Mouse (Mus musculus) heart, postnatal 14 days (tissue): ENCODE measurements at regions not wholly inside any gene's neighbourhood (a gene's known extent, or its start where the extent isn't known, plus 50 kb on each side); places are given as distances from the start of the nearest gene placed in this dataset.

ENCODE experiments used
- DNase-seq, 2 experiments: peaks; one replicate each; pipeline ENCODE4 v3.0.0; 2021 to 2022
- intact Hi-C: fragments of 180-260 bp; cut with DNase I; formaldehyde crosslinking; loops from one replicate; pipeline ENCODE4 v1.15.1; 2025

DNA sequence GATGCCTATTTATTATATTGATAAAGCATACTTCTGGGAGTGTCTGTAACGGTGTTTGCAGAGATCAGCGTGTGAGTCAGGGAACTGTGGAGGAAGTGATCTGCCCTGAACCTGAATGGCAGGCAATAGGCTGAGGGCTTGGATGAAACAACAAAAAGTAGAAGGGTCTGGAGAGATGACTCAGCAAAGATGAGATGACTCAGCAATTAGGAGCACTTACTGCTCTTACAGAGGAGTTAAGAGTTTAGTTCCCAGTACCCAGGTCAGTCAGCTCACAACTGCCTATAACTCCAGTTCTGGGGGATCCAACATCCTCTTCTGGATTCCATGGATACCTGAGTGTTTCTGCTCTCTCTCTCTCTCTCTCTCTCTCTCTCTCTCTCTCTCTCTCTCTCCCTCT is 277.6 kb downstream of the 3100002H09Rik start:
- no peak for DNase-seq
- intact Hi-C loops = no loop called here

DNA sequence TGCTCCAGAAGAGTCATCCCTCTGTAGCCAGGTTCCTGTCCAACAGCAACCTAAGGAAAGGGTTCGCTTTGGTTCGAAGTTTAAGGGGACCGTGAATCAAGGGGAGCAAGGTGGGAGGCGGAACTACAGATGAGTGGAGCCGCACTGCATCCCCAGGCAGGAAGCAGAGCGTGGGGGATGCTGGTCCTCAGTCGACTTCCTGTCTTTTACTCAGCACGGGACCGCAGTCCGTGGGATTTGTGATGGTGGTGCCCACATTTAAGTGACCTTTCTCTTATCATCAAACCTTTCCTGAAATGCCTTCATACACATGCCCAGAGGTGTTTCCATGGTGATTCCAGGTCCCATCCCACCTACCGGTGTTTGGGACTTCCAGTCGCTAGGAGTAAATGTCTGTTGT is 278.2 kb downstream of the 3100002H09Rik start:
- intact Hi-C loops = no loop called here
- no peak for DNase-seq

DNA sequence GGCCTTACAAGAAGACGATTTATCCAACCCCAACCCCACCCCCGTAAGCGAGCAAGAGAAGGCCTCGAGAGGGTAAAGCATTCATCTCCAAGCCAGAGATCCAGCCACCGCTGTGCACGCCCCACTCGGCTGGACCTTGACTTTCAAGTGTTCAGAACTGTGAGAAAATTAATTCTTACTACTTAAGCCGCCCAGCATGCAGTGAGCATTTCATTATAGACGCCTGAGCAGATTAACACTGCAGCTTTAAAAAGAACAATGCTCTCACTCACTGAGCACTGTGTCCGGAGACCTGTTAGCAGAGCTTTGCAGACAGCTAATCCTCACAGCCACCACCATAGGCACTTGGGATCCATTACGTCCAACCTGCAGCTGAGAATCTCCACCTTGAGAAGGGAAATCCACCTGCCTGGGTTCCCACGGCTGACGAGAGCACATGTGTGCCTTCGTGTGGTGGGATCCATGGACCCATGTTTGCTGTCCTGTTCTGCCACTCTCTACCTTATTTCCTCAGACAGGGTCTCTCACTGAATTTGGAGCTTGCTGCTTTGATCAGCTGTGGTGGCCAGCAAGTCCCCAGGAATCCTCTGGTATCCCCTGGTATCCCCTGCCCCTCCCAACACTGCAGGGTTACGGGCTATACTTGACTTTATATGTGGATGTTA is 281.4 kb downstream of the 3100002H09Rik start:
- intact Hi-C loops = no loop called here
- DNase-seq = no peak

DNA sequence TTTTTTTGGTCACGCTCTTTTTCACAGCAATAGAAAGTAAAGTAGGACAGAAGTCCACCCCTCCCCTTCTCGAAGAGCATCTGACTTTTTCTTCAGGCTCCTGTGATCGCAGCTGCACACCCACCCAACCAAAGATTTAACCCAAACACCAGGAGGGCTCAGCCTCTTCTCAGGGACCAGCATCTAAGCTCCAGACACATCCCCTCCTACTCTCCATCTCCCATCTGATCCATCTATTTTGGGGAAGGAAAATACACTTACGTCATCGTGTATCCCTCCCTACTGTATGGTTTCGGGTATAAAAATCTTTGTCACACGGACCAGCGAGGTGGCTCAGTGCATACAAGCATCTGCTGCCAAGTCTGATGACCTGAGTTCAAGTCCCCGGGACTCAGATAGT is 284.3 kb downstream of the 3100002H09Rik start:
- intact Hi-C loops = no loop called here
- no peak for DNase-seq

DNA sequence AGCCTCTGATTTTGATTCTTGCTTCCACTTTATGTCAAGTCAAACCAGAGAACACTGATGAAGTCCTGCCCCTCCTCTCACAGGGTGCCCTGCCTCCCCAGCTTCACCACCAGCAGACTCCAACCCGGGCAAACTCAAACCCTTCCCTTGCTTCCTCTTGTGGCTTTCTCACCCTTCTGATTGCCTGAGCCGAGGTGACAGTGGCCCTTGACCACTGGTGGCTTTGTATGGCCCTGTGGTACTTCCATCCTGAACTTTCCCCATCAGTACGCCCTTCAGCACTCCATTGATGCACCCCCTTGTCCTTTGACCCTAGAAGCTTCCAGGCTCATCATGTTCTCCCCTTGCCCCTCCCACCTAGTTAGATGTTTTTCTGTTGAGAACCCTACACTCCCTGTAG is 287.0 kb downstream of the 3100002H09Rik start:
- intact Hi-C loops = no loop called here
- no peak for DNase-seq

DNA sequence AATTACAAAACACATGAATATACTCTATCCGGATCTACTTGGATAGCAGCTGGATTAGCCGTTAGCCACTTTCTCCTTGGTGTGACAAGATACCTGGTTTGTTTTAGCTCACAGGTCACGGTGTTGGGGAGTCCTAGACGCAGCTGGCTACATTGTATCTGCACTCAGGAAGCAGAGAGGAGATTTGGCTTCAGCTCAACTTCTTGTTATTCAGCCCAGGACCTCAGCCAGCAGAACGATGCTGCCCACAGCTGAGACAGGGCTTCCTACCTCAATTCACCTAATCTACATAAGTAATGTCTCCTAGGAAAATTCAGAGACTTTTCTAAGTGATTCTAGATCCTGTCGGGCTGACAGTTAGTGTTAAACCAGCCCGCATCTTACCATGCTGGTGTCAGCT is 289.4 kb downstream of the 3100002H09Rik start:
- intact Hi-C loops = no loop called here
- no peak for DNase-seq

DNA sequence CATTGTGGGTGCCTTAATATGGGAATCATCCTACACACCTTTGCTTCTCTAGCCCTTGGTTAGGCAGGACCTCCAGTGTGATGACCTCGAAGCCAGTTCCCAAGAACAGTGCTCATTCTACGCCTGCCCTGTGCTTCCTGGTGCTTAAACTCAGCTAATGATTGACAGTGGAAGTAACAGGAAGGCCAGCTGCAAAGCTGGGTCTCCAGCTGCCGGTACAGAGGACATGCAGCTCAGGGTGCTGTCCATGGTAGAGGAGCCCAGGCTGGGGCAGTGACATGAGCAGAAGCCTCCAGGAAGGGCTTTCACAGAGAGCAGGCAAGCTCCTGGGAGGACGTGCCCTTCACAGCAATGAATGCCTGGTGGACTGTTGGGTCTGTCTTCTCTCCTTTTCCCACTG is 293.6 kb downstream of the 3100002H09Rik start:
- DNase-seq = peak in 1 of 2 experiments; percentile 33
- intact Hi-C loops = no loop called here

DNA sequence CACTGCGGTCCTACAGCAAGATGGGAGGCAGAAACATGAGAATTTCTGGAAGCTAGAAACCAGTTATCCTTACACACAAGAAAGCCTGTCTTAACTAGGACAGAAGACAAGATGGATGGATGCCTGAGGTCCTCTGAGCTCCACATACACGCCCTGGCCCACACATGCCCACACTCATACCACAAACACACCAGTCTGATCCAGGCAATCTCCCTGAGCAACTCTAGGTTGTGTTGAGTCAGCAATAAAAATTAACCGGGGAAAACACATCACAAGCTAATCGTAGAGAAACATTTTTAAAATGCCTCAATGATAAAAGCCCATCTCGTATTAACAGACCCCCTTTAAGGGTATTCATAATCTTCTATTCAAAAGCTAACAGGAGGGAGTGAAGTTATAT is 298.9 kb downstream of the 3100002H09Rik start:
- intact Hi-C loops = no loop called here

DNA sequence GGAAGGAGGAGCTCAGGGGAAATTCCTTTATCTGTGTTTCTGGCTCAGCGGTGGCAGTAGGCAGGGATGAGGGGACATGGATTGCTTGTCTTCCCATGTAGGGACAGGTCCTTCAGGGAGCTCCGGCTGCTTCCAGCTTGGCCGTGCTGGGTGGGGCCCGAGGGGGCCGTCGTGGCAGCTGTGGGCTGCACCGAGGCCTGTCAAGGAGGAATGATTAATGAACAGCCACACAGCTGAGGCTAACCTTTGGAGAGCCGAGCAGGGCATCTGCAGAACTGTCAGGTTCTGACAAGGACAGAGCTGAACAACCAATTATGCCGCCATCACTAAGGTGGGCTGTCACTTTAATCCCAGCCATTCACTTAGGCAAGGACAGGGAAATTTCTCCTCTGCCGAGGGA is 300.0 kb downstream of the 3100002H09Rik start:
- DNase-seq = no peak
- intact Hi-C loops = no loop called here

More for the DNA sequence above, 298.9 kb downstream of the 3100002H09Rik start:
- no peak for DNase-seq

DNA sequence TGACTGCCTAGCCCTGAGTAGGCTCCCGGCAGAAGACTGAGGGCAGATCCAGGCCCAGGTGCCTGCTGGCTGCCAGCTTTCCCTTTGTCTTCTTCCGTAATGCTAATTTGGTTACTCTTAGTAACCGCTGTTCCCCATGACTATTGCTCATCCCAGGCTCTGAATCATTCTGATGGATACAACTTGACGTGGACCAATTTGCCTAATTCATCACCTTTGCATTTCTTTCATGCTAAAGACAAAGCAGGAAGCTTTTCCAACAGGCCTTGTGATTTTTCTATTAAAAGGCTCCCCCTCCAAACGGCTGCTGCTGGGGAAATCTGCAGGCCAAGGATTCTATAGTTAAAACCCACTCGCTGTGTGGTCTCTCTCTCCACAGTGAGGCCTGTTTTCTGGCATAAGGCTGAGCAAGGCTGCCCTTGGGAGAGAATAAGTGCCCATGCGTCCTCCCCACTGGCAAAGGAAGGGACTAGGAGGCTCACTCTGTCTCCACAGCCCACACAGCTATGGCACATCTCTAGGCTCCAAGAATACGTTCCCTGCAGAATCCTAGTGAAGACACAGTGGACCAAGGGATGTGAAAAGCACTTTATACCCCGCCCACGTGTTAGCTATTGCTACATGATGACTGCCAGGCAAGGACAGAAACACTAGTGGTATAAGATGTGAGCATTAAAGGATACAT is 304.6 kb downstream of the 3100002H09Rik start:
- no peak for DNase-seq
- intact Hi-C loops = no loop called here

DNA sequence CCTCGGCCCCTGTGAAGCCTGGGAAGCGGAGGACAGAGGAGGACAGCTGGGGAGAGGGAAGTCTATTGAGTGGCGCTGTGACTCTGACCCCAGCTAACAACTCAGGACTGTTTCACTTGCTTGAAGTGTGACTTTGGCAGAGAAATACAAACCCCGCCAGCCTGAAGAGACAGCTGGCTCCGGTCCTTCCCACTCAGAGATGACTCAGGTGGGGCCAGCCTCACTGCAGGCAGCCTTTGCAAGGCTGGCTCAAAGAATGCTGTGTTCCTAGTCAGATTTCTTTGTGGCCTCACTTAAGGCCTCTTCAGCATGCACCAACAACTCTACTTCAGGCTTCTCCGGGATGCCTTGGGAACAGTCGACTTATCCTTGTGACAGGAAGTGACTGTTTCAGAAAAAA is 307.7 kb downstream of the 3100002H09Rik start:
- intact Hi-C loops = no loop called here

DNA sequence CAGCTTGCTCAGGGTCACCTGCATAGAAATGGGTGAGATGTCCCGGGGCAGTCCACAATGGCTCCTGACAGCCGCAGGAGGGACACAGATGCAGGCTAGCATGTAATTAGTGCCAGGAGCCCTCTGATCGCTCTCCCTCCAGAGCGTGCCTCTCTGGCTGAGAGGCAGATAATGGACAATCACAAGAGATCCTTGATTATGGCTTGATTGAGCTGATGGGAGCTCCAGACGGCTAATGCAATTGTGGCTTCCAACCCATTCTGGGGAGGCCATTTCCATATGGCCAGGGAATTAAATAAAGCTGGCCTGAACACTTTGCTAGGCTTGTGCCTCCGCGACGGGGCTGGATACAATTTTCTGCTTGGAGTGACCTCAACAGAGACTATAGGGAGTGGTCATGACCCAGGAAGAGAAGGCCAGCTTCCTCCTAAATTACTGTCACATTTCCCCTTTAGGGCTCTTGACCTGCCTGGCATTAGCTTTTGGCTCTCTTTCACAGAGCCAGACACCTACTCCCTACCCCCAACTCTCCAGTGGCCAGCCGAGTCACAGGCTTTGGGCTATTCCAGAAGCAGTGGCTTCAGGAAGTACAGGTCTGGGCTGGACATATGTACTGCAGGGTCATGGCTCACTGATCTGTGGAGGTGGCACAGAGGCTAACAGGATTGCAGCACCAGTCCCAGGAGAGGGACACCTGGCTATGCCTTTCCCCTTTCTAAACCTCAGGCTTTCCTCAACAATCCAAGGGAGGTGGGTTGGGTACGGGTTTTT is 311.8 kb downstream of the 3100002H09Rik start:
- intact Hi-C loops = no loop called here
- DNase-seq = no peak

More for the DNA sequence above, 307.7 kb downstream of the 3100002H09Rik start:
- DNase-seq = no peak

DNA sequence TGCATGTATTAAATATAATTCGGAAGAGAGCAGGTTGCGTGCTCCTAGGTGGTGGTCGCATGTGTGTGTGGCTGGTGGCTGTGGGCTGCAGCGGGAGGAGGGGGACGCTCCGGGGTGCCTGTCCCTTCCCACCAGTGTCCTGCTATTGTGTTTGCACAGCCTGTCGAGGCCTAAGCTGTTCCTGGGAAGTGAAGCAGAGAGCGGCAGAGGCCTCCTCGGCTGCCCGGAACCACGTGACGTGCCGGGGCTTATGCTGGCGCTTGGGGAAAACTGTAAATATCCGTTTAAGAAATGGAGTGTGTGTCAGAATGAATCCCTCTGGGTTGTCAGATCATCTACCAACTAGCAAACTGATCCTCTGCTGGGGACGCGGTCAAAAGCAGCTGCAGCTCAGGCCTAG is 318.3 kb downstream of the 3100002H09Rik start:
- DNase-seq = no peak
- intact Hi-C loops = no loop called here

DNA sequence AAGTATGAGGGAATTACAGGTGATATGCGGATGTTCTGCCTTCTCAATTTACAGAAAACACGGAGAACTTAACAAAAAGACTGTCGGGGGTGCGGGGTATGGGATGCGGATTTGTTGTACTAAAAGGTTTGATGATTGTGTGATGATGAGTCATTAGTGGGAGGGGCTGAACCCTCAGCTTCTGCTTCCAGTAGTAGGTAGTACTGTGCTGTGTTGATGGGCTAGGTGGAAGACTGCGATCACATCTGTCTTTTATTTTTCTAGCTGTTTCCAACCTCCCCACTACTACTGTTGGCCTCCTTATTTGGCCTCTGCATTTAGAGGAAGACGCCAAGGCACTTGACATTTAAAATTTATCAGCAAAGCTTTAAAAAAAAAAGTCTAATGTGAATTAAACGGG is 318.8 kb downstream of the 3100002H09Rik start:
- intact Hi-C loops = no loop called here
- no peak for DNase-seq

DNA sequence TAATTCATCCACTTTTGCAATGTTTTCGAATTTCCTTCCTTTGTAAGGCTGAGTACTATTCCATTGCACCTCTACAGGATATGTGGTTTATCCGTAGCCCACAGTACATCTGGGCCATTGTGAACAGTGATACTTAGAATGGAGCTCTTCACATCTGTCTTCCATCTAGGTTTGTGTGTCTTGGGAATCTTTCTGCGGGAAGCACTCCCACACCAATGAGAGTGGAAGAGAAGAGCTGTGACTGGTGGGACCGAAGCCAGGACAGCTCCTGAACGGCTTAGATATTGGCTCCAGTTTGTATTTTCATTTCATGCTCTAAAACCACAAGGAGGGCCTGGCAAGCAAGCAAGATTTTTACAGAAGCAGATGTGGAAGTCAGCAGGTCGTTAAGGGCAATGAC is 323.1 kb downstream of the 3100002H09Rik start:
- DNase-seq = no peak

DNA sequence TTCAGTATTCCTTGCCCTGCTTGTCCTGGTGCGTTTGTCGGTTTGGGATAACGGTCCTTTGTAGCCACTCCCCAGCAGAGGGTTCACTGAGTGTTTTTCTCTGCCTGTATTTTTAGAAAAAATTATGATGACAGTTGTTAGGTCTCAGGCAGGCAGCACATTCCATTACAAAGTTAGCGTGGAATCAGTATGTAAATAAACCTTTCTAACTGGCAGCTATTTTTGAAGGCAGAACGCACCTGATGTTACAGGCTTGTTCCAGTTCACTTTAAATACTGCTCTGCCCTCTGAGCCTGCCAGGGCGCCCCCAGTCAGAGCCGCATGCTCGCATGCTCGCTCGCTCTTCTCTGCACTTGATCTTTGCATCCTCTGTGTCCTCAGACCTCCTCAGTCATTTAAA is 331.9 kb downstream of the 3100002H09Rik start:
- no peak for DNase-seq
- intact Hi-C loops = no loop called here

More for the DNA sequence above, 323.1 kb downstream of the 3100002H09Rik start:
- intact Hi-C loops = no loop called here

DNA sequence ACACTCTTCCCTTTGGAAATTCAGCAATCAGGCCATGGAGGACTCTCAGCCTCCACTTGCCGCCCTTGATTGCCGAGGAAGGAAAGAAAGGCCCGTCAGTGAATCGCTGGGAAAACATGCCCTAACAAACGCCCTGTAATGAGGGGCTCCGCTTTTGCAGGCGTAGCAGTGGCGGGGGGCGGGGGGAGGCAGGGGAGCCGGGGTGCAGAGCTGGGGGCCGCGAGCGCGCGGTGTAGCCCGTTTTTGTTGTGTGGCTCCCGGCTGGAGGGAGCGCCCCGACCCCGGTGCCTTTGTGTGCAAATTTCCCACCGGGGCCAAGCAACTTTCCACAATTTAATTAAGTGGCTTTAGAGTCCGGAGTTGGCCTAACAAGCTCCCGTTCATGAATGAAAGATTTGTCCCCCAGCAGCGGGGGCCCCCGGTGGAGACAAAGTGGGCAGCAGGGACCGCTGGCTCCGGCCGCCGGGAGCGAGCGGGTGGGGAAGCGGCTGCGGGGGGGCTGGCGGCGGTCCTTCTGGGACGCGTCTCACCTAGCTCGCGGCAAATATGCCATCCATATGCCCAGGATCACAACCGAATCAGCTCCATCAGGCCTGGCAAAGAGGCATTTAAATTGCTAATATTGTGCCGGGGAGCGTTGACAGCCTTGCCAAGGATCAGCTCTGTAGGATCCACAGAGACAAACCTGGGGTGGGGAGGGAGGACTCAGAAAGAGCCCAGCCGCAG is 333.0 kb downstream of the 3100002H09Rik start:
- DNase-seq = peak in 1 of 2 experiments; percentile 2
- intact Hi-C loops = no loop called here

DNA sequence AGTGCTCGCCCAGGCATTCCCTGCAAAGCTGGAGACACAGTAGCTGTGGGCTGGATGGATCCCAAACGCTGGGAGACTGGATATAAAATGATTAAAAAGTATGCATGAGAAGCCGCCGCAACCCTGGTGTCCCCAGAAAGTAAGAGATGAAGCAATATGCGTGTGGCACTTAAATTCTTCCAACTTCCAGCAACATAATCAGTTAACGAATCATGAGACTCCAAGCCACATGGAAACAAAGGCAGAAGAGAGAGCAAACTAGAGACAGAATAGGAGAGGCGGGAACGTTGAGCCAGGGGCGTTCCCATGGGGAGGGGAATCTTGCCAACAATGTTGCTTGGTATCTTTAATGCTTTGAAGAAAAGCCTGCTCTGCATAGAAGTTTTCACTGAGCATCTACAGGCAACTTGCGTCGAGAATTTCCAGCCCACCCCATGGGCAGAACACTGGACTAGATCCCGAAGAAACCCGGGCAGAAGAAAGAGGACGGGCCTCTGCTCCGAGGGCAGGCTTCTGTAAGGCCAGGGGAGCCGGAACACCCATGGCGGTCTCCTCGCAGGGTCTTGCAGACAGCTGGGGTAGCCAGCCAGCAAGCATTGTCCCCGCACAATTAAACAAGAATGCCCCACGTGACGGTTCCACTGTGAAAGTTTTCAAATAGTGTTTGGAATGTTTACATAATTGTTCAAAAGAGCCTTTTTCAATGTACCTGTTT is 333.7 kb downstream of the 3100002H09Rik start:
- peak in 1 of 2 experiments; percentile 2 for DNase-seq
- intact Hi-C loops = no loop called here

DNA sequence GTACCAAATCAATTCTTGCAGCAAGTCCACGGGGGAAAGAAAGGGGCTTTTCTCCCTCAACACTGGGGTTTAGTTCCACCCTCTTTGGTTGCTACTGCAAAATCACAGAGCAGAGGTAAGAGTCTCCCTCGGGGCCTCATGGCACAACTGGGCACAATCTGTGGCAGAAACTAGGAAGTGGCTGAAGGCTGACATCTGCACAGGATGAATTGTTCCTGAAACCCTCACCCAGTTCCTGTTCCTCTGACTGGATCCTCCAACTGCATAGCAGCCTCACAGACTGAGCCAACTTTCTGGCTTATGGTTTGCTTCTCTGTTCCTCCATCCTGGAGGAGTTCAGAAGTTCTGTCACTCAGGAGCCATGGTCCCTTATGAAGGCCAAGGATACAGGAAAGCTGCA is 338.6 kb downstream of the 3100002H09Rik start:
- intact Hi-C loops = no loop called here
- no peak for DNase-seq

DNA sequence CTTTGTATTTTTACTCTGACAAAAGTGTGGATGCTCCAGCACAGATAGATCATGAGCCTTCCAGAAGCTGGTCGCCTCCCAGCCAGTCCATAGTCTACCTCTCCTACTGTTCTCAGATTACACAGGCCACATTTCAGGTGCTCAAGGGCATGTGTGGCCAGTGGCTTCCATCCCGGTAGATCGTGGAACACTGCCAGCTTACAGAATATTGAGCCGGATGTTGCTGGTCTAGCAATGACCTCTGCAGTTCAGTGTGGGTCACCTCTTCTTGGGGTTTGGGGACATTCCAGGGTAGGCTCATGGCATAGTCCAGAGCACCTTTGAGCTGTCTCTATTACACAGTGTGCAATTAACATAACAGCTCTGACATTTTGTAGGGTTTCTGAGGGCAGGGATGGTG is 342.2 kb downstream of the 3100002H09Rik start:
- no peak for DNase-seq
- intact Hi-C loops = no loop called here
